Mouse (Mus musculus) heart, adult 18-20 months (tissue): ENCODE data around the gene Phf21a. TPM values are rescaled to one million over a fixed set of nuclear protein-coding genes. Genes with fewer than 3 reads are reported as not detected.
A peak's percentile ranks its signal among the peaks of the same experiment; 100 is the strongest.

Experiments
- DNase-seq, 2 experiments: peaks; one replicate each; pipeline ENCODE4 v3.0.0; 2021 to 2022; ENCODE audit warnings: mixed read lengths in 1 of 2
- long read RNA-seq, 2 experiments: library from polyadenylated mRNA; stranded (forward); transcript quantifications; one replicate each; pipeline ENCODE4 v2.0.0; 2021
- total RNA-seq, 2 experiments: library from RNA; stranded (reverse); gene quantifications; 2 replicates each; pipeline ENCODE4 v1.2.3; 2021

Gene Phf21a
- 10 to 100 TPM; 23.8 to 25.3 TPM for total RNA-seq
- long read RNA-seq, experiment 1, partial matches to known transcripts: 0 of 7 reads
- long read RNA-seq, experiment 1, other reads (novel, unspliced or antisense): 7 of 7 reads
- long read RNA-seq, experiment 2, partial matches to known transcripts: 0 of 4 reads
- long read RNA-seq, experiment 2, other reads (novel, unspliced or antisense): 4 of 4 reads

- no peak for DNase-seq
These were observed at the start of gene Phf21a for GRCm38 (mm10) chr2:92092817-92093216. Gene Phf21a, plus strand, starts transcription at chr2:92093117.

- no peak for DNase-seq
These were observed 49.6 kb upstream of the Phf21a start for GRCm38 (mm10) chr2:92043285-92043684.

GRCm38 (mm10) chr2:92047601-92048000 is 45.3 kb upstream of the Phf21a start:
- no peak for DNase-seq

GRCm38 (mm10) chr2:92048034-92048690 is 44.8 kb upstream of the Phf21a start:
- DNase-seq: no peak

GRCm38 (mm10) chr2:92052188-92052587 is 40.7 kb upstream of the Phf21a start:
- DNase-seq: peak; percentile 17 to 46

GRCm38 (mm10) chr2:92052754-92053153 is 40.2 kb upstream of the Phf21a start:
- no peak for DNase-seq

GRCm38 (mm10) chr2:92055101-92055813 is 37.7 kb upstream of the Phf21a start:
- peak; percentile 95 to 96 for DNase-seq

GRCm38 (mm10) chr2:92055831-92056236 is 37.1 kb upstream of the Phf21a start:
- peak; percentile 65 to 81 for DNase-seq

- DNase-seq: peak in 1 of 2 experiments; percentile 9
These were observed 36.2 kb upstream of the Phf21a start for GRCm38 (mm10) chr2:92056760-92057159.

GRCm38 (mm10) chr2:92058469-92058868 is 34.4 kb upstream of the Phf21a start:
- DNase-seq: peak; percentile 93 to 97

- DNase-seq: no peak
These were observed 34.0 kb upstream of the Phf21a start for GRCm38 (mm10) chr2:92058936-92059335.

- peak; percentile 78 to 80 for DNase-seq
These were observed 33.3 kb upstream of the Phf21a start for GRCm38 (mm10) chr2:92059481-92060220.

- no peak for DNase-seq
These were observed 32.6 kb upstream of the Phf21a start for GRCm38 (mm10) chr2:92060291-92060690.

- no peak for DNase-seq
These were observed 31.6 kb upstream of the Phf21a start for GRCm38 (mm10) chr2:92061337-92061736.

- DNase-seq: no peak
These were observed 29.8 kb upstream of the Phf21a start for GRCm38 (mm10) chr2:92063106-92063505.

GRCm38 (mm10) chr2:92065269-92065888 is 27.5 kb upstream of the Phf21a start:
- peak in 1 of 2 experiments; percentile 12 for DNase-seq

GRCm38 (mm10) chr2:92065938-92066337 is 27.0 kb upstream of the Phf21a start:
- DNase-seq: no peak

- DNase-seq: no peak
These were observed 26.0 kb upstream of the Phf21a start for GRCm38 (mm10) chr2:92066899-92067298.

GRCm38 (mm10) chr2:92067600-92067999 is 25.3 kb upstream of the Phf21a start:
- DNase-seq: no peak

- DNase-seq: no peak
These were observed 23.3 kb upstream of the Phf21a start for GRCm38 (mm10) chr2:92069630-92070029.

- no peak for DNase-seq
These were observed 21.8 kb upstream of the Phf21a start for GRCm38 (mm10) chr2:92071143-92071542.

- no peak for DNase-seq
These were observed 16.7 kb upstream of the Phf21a start for GRCm38 (mm10) chr2:92076086-92076692.
